Mouse (Mus musculus) liver, adult 2 months (tissue): ENCODE measurements at regions not wholly inside any gene's neighbourhood (a gene's known extent, or its start where the extent isn't known, plus 50 kb on each side); places are given as distances from the start of the nearest gene placed in this dataset.

Experiments
- CTCF ChIP-seq: fragments of 200-500 bp; IDR thresholded peaks from 2 replicates; pipeline ENCODE4 v1.5.1; 2011; ENCODE audit warnings: low read depth, low read length, control low read depth
- POLR2A ChIP-seq: fragments of 200-500 bp; IDR thresholded peaks from 2 replicates; pipeline ENCODE4 v1.6.1; 2011; ENCODE audit warnings: low read length, control low read depth; ENCODE audit not compliant: insufficient read depth; ENCODE audit errors: extremely low read depth

DNA sequence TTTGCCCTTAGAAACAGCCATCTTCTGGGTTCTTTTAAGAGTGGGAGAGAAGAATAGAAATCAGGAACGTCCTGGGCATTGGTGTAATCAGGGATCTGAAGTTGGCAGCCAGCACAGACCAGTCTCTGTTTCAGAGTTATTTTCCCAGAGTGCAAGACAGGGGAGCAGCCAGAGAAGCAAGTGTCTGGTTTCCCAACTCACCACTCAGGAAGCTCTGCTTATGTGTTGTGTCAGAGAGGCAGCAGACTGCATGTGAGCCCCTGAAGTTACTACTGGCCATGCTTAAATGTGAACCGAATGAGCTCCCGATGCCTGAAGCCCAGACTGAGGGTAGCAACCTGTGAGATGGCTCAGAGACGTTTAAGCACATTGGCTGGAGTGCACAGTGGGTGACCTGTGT is 133.7 kb downstream of the Tgfb2 start:
- TF ChIP-seq CTCF (no peak), POLR2A (no peak)
